Mouse (Mus musculus) erythroblast, embryonic 14.5 days (primary cell): ENCODE measurements around the gene Adgra3.

Source experiments
- GATA1 ChIP-seq: IDR thresholded peaks from 2 replicates; pipeline ENCODE4 v1.6.1; 2012; ENCODE audit warnings: low read length, inconsistent platforms, mixed read lengths
- TAL1 ChIP-seq: IDR thresholded peaks from 3 replicates; pipeline ENCODE4 v1.6.1; 2012; ENCODE audit warnings: low read length, inconsistent platforms, mixed read lengths

DNA sequence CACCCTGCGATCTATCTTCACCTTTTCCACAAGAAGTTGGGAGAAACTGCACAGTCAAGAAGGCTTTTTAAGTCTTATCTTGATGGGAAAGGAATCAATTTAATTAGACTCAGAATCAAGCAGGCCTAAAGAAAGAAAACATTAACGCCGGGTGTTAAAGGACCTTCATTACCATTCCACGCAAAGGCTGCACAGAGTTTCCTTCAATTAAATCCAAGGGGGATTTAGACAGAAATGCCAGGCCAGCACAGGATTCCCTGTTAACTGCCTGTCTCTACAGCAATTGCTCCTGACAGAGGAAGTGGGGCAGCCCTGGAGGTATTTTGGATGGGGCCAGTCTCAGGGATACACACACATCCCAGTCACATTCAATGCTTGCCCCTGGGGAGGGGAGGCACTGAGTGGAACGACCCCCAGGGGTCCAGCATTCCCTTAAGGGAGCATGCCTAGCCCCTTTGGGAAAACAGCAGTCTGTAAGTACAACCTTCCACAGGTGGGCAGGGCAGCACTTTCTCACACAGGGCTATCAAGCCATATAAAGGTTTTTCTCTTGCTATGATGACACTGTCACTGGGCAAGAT lies 10.4 kb downstream of the Adgra3 start:
- no peak for TF ChIP-seq TAL1
- no peak for TF ChIP-seq GATA1
